Mouse (Mus musculus): Measurements from ENCODE around the gene Slc7a1.

- TF ChIP-seq POLR2A (IDR thresholded peaks at IDR 0.05; ENCODE audit: control insufficient read depth in 1 of 2, insufficient read depth in 1 of 2, low read depth in 1 of 2, low read length in 2 of 2, poor library complexity in 1 of 2) (no peak), POLR2AphosphoS2 (IDR thresholded peaks at IDR 0.05; ENCODE audit: low read length) (no peak; the same call in 1 of the 2 replicates), EP300 (IDR thresholded peaks at IDR 0.05; ENCODE audit: low read depth in 1 of 2, low read length in 2 of 2) (no peak), ZNF384 (IDR thresholded peaks at IDR 0.05; ENCODE audit: low read depth, low read length) (no peak), GABPA (IDR thresholded peaks at IDR 0.05; ENCODE audit: low read depth, low read length) (no peak), USF2 (IDR thresholded peaks at IDR 0.05; ENCODE audit: borderline replicate concordance in 1 of 2, insufficient read depth in 1 of 2, low read depth in 1 of 2, low read length in 2 of 2) (no peak), ELF1 (IDR thresholded peaks at IDR 0.05; ENCODE audit: low read depth, low read length) (no peak), ZMIZ1 (IDR thresholded peaks at IDR 0.05; ENCODE audit: low read depth, low read length) (no peak), MAX (IDR thresholded peaks at IDR 0.05; ENCODE audit: low read length) (no peak), NELFE (IDR thresholded peaks at IDR 0.05; ENCODE audit: low read depth, low read length) (no peak), JUND (IDR thresholded peaks at IDR 0.05; ENCODE audit: low read depth, low read length) (no peak)
Observed at GRCm38 (mm10) chr5:148328982-148329381, 70.7 kb downstream of the Slc7a1 start.

Data from MEL (cell line).